Mouse (Mus musculus): Measurements from ENCODE around the gene Ccdc61. TPM values are rescaled to one million over a fixed set of nuclear protein-coding genes. Genes with fewer than 3 reads are reported as not detected.
"Not testable (repeated sequence)": the region's sequence is repeated elsewhere in the genome, so short reads cannot be mapped to it uniquely, and the experiment has no call there.

Gene Ccdc61
- polyA plus RNA-seq, 1 experiment from 2014 or later: 25.8 TPM

GRCm38 (mm10) chr7:18873253-18873652 lies 37.0 kb downstream of the Ccdc61 start:
- H3K27me3 ChIP-seq (replicated peaks): no peaks in the 10 kb centered on the region
- H3K27ac ChIP-seq: no peak overlapping the region
- peak overlapping the region; percentile 53 for H3K9ac ChIP-seq
- WGBS: under 1% methylated on average over 10 of the region's 10 CpGs
- peak; percentile 79 for ATAC-seq (replicated peaks)
- peak overlapping the region; percentile 93 for H3K4me2 ChIP-seq
- peaks cover 7% of the 10 kb centered on the region for H3K4me1 ChIP-seq
- no peaks in the 10 kb centered on the region for H3K9me3 ChIP-seq
- peak overlapping the region; percentile 45 for H3K4me3 ChIP-seq
- no peaks in the 10 kb centered on the region for H3K36me3 ChIP-seq (replicated peaks)

- Histone ChIP-seq H3K9me3 (no peaks in the 10 kb centered on the region), H3K4me1 (peaks cover 7% of the 10 kb centered on the region), H3K4me2 (peak overlapping the region; percentile 93), H3K27ac (no peak overlapping the region), H3K9ac (peak overlapping the region; percentile 53), H3K27me3 (replicated peaks) (no peaks in the 10 kb centered on the region), H3K4me3 (peak overlapping the region; percentile 45), H3K36me3 (replicated peaks) (no peaks in the 10 kb centered on the region)
- 0% methylated on average over 7 of the region's 7 CpGs for WGBS
- ATAC-seq (replicated peaks): peak; percentile 82
Observed at GRCm38 (mm10) chr7:18872816-18873215, 37.4 kb downstream of the Ccdc61 start.

GRCm38 (mm10) chr7:18872014-18872802 lies 38.0 kb downstream of the Ccdc61 start:
- ATAC-seq (replicated peaks): peak; percentile 81
- no peaks in the 10 kb centered on the region for H3K9me3 ChIP-seq
- no peaks in the 10 kb centered on the region for H3K27me3 ChIP-seq (replicated peaks)
- peaks cover 7% of the 10 kb centered on the region for H3K4me1 ChIP-seq
- peak overlapping the region; percentile 45 for H3K4me3 ChIP-seq
- H3K27ac ChIP-seq: no peak overlapping the region
- peak overlapping the region; percentile 93 for H3K4me2 ChIP-seq
- no peaks in the 10 kb centered on the region for H3K36me3 ChIP-seq (replicated peaks)
- WGBS: 32% methylated on average over 13 of the region's 14 CpGs
- H3K9ac ChIP-seq: peak overlapping the region; percentile 53

- not testable (repeated sequence) for H3K27ac ChIP-seq; H3K9me3 ChIP-seq; H3K4me1 ChIP-seq; H3K4me2 ChIP-seq; H3K4me3 ChIP-seq; H3K36me3 ChIP-seq (replicated peaks); H3K9ac ChIP-seq; ATAC-seq (replicated peaks); H3K27me3 ChIP-seq (replicated peaks)
- WGBS: 71% methylated on average over 1 of the region's 8 CpGs
Observed at GRCm38 (mm10) chr7:18871031-18871430, 39.2 kb downstream of the Ccdc61 start, which contains the start of gene Pglyrp1. Pglyrp1 (plus strand) TSS chr7:18871331.

GRCm38 (mm10) chr7:18868491-18868890 lies 41.7 kb downstream of the Ccdc61 start:
- no peak overlapping the region for H3K9ac ChIP-seq
- no peaks in the 10 kb centered on the region; the same call in 1 of the 2 replicates for H3K9me3 ChIP-seq
- no peak overlapping the region for H3K4me2 ChIP-seq
- no peak overlapping the region for H3K4me3 ChIP-seq
- no peaks in the 10 kb centered on the region for H3K36me3 ChIP-seq (replicated peaks)
- H3K4me1 ChIP-seq: peaks cover 7% of the 10 kb centered on the region
- H3K27me3 ChIP-seq (replicated peaks): no peaks in the 10 kb centered on the region
- 88% methylated on average over 2 of the region's 2 CpGs for WGBS
- H3K27ac ChIP-seq: no peak overlapping the region
- ATAC-seq (replicated peaks): no peak

- Histone ChIP-seq H3K4me3 (no peak overlapping the region), H3K27ac (no peak overlapping the region), H3K9ac (no peak overlapping the region), H3K27me3 (replicated peaks) (no peaks in the 10 kb centered on the region), H3K4me2 (no peak overlapping the region), H3K9me3 (peaks cover 4% of the 10 kb centered on the region), H3K36me3 (replicated peaks) (no peaks in the 10 kb centered on the region), H3K4me1 (no peaks in the 10 kb centered on the region)
- no peak for ATAC-seq (replicated peaks)
- 84% methylated on average over 6 of the region's 6 CpGs for WGBS
Observed at GRCm38 (mm10) chr7:18862801-18863200, 47.4 kb downstream of the Ccdc61 start.

GRCm38 (mm10) chr7:18858310-18858916 lies 51.8 kb downstream of the Ccdc61 start:
- Histone ChIP-seq H3K4me1 (no peaks in the 10 kb centered on the region), H3K9ac (no peak overlapping the region), H3K27ac (no peak overlapping the region), H3K4me2 (no peak overlapping the region), H3K27me3 (replicated peaks) (no peaks in the 10 kb centered on the region), H3K9me3 (peaks cover 4% of the 10 kb centered on the region; the same call in 1 of the 2 replicates), H3K4me3 (no peak overlapping the region), H3K36me3 (replicated peaks) (no peaks in the 10 kb centered on the region)
- ATAC-seq (replicated peaks): no peak
- 72% methylated on average over 5 of the region's 5 CpGs for WGBS

- WGBS: 85% methylated on average over 1 of the region's 1 CpGs
- no peak for ATAC-seq (replicated peaks)
Observed at GRCm38 (mm10) chr7:18848395-18848794, 61.8 kb downstream of the Ccdc61 start.

GRCm38 (mm10) chr7:18844811-18845210 lies 65.4 kb downstream of the Ccdc61 start:
- Histone ChIP-seq H3K36me3 (replicated peaks) (no peaks in the 10 kb centered on the region), H3K27me3 (replicated peaks) (no peaks in the 10 kb centered on the region), H3K4me1 (peaks cover 8% of the 10 kb centered on the region), H3K4me2 (no peak overlapping the region), H3K9me3 (no peaks in the 10 kb centered on the region), H3K27ac (no peak overlapping the region), H3K9ac (no peak overlapping the region), H3K4me3 (no peak overlapping the region)
- 56% methylated on average over 5 of the region's 5 CpGs for WGBS
- ATAC-seq (replicated peaks): no peak

More at GRCm38 (mm10) chr7:18848395-18848794, 61.8 kb downstream of the Ccdc61 start:
- Histone ChIP-seq H3K4me1 (no peaks in the 10 kb centered on the region), H3K9me3 (no peaks in the 10 kb centered on the region), H3K4me2 (no peak overlapping the region), H3K4me3 (no peak overlapping the region), H3K27me3 (replicated peaks) (no peaks in the 10 kb centered on the region), H3K9ac (no peak overlapping the region), H3K27ac (no peak overlapping the region), H3K36me3 (replicated peaks) (no peaks in the 10 kb centered on the region)

- peak overlapping the region; percentile 60 for H3K4me2 ChIP-seq
- 0 out of 2 replicates have a peak overlapping the region, but pooled peaks have one; percentile 11 for H3K27ac ChIP-seq
- no peak overlapping the region for H3K9ac ChIP-seq
- peaks cover 8% of the 10 kb centered on the region for H3K4me1 ChIP-seq
- no peaks in the 10 kb centered on the region for H3K9me3 ChIP-seq
- H3K27me3 ChIP-seq (replicated peaks): no peaks in the 10 kb centered on the region
- H3K36me3 ChIP-seq (replicated peaks): no peaks in the 10 kb centered on the region
- peak overlapping the region; percentile 21; the same call in 1 of the 2 replicates for H3K4me3 ChIP-seq
- 0 out of 2 replicates have a peak, but pooled peaks have one; percentile 14 for ATAC-seq (replicated peaks)
- WGBS: 58% methylated on average over 1 of the region's 1 CpGs
Observed at GRCm38 (mm10) chr7:18841174-18841567, 69.0 kb downstream of the Ccdc61 start.

All from midbrain, embryonic 15.5 days (tissue).